Mouse (Mus musculus) WW6 (cell line): Measurements from ENCODE around the gene Nell1.

Source experiments
- DNase-seq: peaks from one replicate; pipeline ENCODE4 v3.0.0-alpha.2; 2013; ENCODE audit warnings: low read depth, low spot score

Nell1 gene

DNA sequence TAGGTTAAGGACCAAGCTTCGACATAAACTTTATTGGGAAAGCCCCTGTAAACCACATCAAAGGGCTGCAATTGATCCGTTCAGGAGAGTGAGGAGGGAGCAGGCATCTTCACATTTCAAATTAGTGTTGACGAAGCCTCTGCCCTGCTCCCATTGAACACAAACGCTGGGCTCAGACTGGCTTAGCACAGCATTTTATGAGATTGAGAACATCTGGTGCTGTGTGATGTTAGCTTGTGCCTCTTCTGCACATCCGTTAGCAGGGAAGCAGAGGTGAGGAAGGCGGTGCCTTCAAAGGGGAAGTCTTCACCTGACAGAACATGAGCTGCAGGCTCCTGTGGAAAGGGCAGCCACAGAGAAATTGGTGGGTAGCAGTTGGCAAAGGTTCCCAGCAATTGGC lies 66.4 kb downstream of the Nell1 start:
- DNase-seq: no peak

GRCm38 (mm10) chr7:50050144-50050543 lies 75.5 kb downstream of the Nell1 start:
- no peak for DNase-seq

GRCm38 (mm10) chr7:50053704-50054103 lies 79.0 kb downstream of the Nell1 start:
- no peak for DNase-seq

DNA sequence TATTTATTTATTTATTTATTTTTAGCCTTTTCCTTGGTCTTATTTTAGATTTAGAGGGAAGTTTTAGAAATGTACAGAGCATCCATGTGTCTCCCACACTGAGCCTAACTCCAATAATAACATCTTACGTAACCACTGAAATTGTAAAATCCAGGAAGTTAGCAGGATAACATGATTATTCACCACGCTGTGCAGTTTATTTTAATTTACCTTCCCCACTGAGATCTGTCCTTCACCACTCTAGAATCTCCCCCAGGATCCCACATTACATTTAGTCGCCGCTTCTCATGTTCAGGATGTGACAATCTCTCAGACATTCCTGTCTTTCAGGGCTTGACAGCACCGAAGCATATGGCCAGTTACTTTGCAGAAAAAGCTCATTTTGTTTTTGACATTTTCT lies 119.8 kb downstream of the Nell1 start:
- no peak for DNase-seq

GRCm38 (mm10) chr7:50105612-50106321 lies 131.1 kb downstream of the Nell1 start:
- DNase-seq: no peak

DNA sequence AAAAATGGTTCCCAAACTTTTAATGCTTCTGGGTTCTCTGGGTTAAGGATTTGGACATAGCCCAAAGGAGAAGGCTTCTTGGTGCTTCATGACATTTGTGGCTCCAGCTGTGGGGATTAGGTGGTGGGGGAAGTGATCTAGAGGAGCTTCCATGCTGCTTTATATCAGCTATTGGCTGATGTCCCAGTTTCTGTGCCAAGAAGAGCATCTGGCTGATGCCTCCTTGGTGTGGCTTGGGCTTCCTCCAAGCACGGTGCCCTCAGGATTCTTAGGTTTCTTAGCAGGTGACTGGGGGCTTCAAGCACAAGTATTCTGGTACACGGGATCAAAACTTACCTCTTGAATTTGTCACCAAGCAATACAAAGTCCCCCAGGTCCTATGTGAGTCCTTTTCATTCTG lies 132.6 kb downstream of the Nell1 start:
- no peak for DNase-seq

DNA sequence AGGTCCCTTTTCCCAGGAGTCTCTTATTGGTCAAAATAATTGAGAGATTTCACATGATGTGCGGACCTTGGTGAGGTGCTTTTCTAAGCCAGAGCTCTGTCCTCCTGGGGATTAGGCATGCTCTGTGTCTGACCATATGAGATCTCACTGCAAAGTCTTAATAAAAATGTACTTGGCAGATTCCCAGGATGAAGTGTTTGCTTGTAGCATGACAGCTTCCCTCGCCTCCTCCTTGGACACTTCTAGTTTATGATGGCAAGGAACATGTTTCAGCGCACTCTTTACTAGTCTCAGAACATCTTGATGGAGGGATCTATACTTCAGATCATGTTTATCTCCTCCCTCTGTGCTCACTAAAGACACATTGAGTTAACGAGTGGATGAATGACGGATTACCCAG lies 143.7 kb downstream of the Nell1 start:
- DNase-seq: no peak

DNA sequence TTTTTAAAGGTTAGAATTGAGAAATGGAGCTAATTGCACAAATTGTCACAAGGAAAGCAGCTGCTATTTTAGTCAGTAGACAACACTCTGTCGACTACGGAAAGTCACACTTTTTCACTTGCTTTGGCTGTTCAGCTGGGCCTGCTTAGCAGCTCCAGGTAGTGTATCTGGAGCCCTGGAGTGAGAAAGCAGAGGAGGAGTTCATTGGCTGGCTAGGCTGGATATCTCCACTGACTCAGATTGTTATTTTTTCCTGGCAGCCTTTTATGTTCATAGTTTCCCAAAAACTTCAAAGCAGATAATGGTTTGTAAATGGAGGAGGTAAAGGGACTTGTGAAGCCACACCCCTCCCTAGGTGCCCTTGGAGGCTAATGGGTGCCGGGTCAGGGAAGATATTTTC lies 163.0 kb downstream of the Nell1 start:
- DNase-seq: no peak

GRCm38 (mm10) chr7:50149326-50149725 lies 174.7 kb downstream of the Nell1 start:
- no peak for DNase-seq

DNA sequence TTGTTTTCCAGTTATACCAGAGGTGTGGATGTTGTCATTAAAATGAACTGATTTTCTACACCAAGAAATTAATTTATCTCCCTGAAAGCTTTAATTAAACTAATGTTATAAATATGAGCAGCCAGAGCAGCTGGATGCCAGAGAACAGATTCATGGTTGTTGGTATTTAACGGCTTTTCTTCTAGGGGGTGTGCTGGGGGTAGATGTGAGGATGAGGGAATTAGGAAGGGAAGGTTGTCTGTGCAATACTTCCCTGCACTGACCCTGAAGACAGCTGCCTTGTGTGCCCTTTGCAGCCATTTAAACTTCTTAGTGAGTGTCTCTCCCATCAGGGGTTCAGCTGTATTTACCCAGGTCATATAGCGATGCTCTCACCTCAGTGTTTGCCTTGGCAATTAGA lies 176.2 kb downstream of the Nell1 start:
- no peak for DNase-seq

DNA sequence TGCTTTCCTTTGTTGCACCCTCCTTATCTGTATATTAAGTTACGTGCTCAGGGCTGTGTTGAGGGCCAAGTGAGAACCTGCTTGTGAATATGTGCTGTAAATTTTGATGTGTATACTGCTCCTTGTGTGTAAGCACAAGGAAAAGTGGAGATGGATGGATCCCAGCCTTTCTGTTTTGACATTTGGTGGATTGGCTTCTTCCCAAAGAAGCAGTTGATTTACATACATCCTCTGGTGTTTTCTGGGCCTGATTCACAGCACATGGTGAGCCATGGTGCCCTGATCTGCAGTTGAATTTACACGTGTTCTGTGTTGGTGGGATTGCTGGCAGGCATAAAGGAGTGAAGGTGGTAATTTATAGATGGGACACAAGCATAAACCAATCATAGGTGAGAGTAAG lies 179.0 kb downstream of the Nell1 start:
- DNase-seq: no peak

GRCm38 (mm10) chr7:50162602-50163001 lies 187.9 kb downstream of the Nell1 start:
- DNase-seq: no peak

- no peak for DNase-seq
Measured at GRCm38 (mm10) chr7:50168778-50169177, 194.1 kb downstream of the Nell1 start.

GRCm38 (mm10) chr7:50186306-50186705 lies 211.6 kb downstream of the Nell1 start:
- DNase-seq: no peak

DNA sequence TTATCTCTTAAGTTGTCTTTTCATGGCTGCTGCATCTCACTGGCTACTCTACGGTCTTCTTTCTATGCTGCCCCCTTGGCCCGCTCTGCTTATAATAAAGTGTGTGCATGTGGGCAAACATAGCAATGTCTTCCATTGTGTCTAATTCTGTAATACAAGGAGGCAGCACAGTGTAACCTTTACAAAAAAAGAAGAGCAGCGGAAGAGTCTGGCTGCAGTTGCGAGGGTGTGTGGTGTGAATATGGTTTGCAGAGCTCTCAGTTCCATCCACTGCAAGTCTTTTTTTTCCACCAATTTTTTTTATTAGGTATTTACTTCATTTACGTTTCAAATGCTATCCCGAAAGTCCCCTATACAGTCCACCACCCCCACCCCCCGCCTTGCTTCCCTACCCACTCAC lies 219.3 kb downstream of the Nell1 start:
- no peak for DNase-seq

DNA sequence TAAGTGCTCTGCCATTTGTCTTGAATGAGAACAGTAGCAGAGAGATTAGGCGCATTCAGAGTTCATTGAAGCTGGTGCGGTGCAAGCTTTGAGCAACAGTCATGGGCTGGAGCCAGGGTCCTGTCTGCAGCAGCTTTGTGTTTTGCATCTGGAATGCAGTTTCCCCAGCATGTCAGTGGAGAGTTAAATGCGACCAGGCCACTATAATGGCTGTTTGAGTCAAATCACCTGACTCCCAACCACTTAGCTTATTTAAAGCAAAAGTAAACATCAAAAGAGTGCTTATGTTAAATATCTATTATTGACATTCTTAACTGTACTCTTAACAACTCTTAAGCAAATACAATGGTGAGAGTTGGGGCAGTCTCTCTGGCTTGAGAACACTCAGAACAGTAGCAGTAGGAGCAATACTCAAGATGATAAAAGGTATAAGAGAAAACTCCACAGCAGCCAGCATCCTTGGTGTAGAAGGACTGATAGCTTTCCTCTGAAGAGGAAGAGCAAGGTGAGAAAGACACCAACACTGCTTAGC lies 220.5 kb downstream of the Nell1 start:
- no peak for DNase-seq

GRCm38 (mm10) chr7:50205268-50205667 lies 230.6 kb downstream of the Nell1 start:
- no peak for DNase-seq

DNA sequence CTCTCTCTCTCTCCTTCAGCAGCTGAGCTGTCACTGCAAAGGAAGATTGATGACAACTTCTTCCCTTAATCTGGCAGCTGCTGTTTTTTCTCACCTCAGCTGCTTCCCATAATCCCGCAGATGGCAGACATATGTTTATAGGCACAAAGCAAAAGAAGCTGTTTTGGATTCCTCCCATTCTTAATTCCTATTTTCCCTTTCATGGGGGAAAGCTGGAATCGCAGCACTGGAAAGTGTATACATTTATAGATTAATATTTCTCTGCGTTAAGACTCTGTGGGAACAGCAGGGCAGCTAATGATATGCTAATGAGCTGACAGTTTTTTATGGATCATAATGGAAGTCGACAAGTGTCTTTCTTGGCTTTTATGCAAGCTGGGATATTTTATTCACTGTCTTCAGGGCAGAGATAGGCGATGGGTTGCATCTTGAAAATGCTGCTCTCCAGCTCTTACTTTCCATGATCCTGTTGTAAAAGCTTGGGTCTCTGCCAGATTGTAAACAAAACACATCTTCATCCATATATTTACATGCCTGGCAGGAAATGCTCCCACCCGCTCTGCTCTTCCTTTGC lies 236.1 kb downstream of the Nell1 start:
- no peak for DNase-seq

- DNase-seq: no peak
Measured at GRCm38 (mm10) chr7:50221849-50222248, 247.2 kb downstream of the Nell1 start.

GRCm38 (mm10) chr7:50226621-50227020 lies 252.0 kb downstream of the Nell1 start:
- DNase-seq: no peak

GRCm38 (mm10) chr7:50228273-50228672 lies 253.6 kb downstream of the Nell1 start:
- DNase-seq: no peak

- no peak for DNase-seq
Measured at GRCm38 (mm10) chr7:50241213-50241612, 266.5 kb downstream of the Nell1 start.

- no peak for DNase-seq
Measured at GRCm38 (mm10) chr7:50241634-50242273, 267.1 kb downstream of the Nell1 start.
